Mouse (Mus musculus) C2C12 (cell line): ENCODE measurements around the gene Timm23.

Experiments used
- CEBPB ChIP-seq: IDR thresholded peaks from one replicate; pipeline ENCODE4 v1.6.1; 2011; ENCODE audit warnings: low read depth, mild to moderate bottlenecking, control low read depth, moderate library complexity
- CTCF ChIP-seq: IDR thresholded peaks from one replicate; pipeline ENCODE4 v1.5.1; 2011; ENCODE audit not compliant: control insufficient read depth, insufficient read depth, insufficient read length
- MAX ChIP-seq: IDR thresholded peaks from one replicate; pipeline ENCODE4 v1.6.1; 2011; ENCODE audit warnings: mild to moderate bottlenecking, control low read depth
- MYOG ChIP-seq: IDR thresholded peaks from one replicate; pipeline ENCODE4 v1.6.1; 2011; ENCODE audit not compliant: control insufficient read depth, insufficient read length; ENCODE audit errors: extremely low read depth
- USF1 ChIP-seq: IDR thresholded peaks from one replicate; pipeline ENCODE4 v1.6.1; 2011; ENCODE audit warnings: low read depth, mild to moderate bottlenecking, control low read depth, moderate library complexity

DNA sequence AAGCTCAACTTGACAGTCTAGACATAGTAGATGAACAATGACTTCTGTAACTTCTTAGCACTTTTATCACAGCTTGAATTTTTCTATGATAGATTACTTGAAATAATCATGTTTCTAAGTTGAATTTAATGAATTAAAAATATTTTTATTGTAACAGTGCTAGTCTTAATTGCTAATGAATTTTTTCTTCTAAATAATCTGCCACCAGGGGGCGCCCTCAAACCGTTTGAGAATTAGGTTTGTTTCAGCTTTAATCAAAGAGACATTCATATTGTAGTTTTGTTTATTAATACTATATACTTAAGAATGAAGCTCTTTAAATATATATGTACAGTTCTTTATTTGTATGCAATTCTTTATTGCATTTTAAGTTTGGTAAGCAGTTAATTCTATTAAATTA lies 27.3 kb upstream of the Timm23 start:
- no peak for TF ChIP-seq CTCF
- no peak for TF ChIP-seq MAX
- no peak for TF ChIP-seq USF1
- no peak for TF ChIP-seq MYOG
- TF ChIP-seq CEBPB: no peak
